Mouse (Mus musculus) mouse embryonic stem cell (cell line): Measurements from ENCODE around the gene Med23.

Experiments
- in situ Hi-C, 2 experiments: fragments of 300-500 bp; cut with MboI; formaldehyde crosslinking; loops; 1 replicate in 1 of 2; 3 replicates in 1 of 2; pipeline ENCODE4 v1.14.3; 2019 to 2020; ENCODE audit warnings: low sequenced_read_pairs in 2 of 2, low pct_unique_long_range_greater_than_20kb in 1 of 2, mixed read lengths in 1 of 2; ENCODE audit not compliant: unreplicated experiment in 1 of 2

Med23 gene

DNA sequence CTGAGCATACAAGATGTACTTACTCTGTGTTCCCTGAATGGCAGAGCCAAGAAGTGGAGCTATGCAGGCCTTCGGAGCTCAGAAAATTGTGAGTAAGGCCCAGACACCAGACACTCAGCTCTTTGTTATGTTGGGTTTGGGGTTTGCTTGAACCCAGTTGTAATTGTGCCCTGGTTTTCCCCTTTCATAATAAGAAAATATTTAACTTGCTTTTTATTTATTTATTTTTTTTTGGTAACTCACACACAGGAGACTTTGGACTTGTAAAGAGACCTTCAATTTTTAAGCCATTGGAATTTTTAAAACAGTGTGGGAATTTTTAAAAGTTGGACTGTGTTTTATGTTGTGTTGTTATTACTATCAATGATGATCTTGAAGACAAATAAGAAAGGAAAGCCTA, 27.1 kb upstream of the Med23 start, which contains the start of gene Enpp3:
Enpp3 (minus strand) TSS at position 148 of the 400 bp plus-strand sequence.
- in situ Hi-C loops: no loop called here

DNA sequence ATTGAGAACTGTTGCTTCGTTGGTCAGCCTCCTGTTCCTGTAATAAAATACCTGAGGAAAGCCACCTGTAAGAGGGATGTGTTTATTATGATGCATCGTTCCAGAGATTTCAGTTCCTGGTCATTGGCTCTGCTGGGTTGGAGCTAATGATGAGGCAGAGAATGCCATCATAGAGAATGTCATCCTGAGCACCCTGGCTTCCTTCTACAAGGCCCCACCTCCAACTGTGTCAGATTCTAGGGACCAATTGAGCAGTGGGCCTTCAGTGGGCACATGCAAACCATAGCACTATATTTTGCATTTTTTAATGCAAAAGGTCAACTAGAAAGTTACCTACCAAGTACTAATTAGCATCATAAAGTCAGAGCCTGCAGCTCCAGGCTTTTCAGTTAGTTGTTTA, 6.6 kb upstream of the Med23 start:
- in situ Hi-C loops: no loop called here

DNA sequence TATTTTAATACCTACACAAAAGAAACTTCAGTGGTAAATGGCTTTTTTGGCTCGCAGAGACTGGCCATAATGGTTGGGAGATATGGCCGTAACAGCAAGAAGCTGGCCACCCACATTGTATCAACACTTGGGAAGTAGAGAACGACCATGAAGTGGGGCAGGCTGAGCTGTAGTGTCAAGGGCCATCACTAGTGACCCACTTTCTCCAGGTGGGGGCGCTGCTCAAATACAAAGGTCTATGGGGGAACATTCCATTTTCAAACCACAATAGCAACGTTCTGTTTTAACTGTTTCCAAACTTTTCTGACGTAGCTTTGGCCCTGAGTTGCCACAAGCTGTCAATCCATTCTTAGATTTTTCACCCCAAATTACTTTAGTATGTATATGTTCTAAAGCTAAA, 5.4 kb upstream of the Med23 start:
- in situ Hi-C loops: no loop called here

DNA sequence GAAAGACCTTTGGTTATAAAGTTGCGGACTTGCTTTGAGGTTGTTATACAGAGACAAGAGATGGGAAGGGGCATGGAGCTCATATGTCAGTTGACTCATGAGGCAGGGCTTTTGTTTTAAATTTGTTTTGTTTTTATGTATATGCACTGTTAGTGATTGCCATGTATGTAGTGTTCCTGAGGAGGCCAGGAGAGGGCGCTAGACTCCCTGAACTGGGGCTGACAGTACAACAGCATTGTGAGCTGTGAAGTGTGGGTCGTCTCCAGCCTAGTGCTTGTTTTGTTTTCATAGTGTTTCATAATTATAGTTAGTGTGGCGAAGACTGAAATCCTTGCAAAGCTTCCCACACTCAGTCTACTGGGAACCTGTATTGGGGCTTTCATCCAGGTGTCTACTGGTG, 3.8 kb downstream of the Med23 start:
- in situ Hi-C loops: no loop called here

DNA sequence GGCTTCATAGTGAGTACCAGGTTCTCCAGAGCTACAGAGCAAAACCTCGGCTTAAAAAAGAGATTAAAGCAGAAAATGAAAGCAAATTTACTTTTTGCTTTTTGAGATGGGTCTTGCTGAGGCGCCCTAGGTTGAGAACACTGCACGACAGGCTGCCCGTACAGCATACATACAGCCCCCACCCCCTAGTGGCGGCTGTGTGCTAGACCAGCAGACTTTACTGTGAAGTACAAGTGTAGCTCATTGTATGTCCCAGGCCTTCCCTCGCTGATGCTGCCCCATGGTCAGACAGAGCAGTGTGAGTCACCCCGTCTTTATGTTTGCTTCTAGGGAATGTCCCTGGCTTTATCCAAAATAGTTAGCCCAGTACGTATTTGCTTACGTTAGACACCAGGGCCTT, 16.2 kb downstream of the Med23 start:
- in situ Hi-C loops: no loop called here

DNA sequence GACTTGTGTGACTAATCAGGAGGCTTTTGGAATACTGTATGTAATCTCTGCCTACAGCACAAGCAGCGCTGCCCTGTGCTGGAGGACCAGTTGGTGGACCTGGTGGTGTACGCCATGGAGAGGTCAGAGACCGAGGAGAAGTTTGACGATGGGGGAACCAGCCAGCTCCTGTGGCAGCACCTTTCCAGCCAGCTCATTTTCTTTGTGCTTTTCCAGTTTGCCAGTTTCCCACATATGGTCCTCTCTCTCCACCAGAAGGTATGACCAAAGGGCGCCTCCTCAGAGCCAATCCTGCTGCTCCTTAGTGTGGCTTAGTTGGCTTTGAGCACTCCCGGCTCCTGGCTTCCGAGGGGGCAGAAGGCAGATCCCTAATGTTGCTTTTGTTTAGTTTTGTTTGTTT, 18.6 kb downstream of the Med23 start:
- in situ Hi-C loops: no loop called here

DNA sequence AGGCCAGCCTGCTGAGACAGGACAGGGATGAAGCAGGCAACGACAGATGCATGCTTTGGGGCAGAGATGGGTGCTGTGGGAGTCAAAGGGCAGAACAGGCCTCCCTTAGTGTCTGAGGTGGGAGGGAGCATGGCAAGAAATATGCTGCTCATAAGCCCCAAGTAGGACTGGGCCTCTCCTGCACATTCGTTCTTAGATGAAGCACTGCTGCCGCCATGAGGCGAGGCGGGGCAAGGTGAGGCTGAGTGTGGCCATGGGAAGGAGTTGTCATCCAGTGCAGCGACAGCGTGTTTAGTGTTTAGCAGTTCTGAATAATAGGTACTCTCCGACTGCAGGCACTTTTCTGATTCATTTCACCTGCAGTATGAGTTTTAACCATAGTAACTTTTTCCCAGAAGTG, 26.1 kb downstream of the Med23 start:
- in situ Hi-C loops: no loop called here

DNA sequence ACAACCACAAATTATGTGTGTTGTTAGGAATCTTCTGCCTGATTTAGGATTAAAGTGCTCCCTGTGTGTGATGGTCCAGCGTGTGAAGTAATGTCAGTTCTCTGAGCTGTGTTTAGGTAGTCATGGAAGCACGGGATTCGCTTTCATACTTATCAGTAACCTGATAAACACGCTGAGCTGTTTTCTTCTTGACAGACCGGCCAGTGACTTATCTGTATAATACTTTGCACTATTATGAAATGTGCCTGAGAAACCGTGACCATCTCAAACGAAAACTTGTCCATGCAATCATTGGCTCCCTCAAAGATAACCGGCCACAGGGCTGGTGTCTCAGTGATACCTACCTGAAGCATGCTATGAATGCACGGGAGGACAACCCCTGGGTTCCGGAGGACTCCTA, 35.8 kb downstream of the Med23 start:
- in situ Hi-C loops: no loop called here

DNA sequence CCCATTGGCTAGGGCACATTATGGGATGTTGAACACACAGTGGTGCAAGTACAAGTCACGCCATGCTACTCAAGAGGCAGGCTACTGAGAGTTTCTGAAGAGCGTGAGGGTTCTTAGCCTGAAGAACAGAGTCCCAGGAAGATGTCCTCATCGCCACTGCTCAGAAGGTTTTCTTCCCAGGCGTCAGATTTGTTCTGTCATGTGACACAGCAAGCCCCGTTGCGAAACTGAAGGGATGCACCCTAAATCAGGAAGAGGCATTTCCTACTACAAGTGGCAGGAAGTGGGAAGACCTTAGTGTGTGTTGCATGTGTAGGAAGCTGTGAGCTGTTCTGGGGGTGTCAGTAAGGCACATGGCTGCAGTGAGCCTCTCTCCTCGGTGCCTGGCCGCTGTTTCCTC, 41.4 kb downstream of the Med23 start:
- in situ Hi-C loops: no loop called here

DNA sequence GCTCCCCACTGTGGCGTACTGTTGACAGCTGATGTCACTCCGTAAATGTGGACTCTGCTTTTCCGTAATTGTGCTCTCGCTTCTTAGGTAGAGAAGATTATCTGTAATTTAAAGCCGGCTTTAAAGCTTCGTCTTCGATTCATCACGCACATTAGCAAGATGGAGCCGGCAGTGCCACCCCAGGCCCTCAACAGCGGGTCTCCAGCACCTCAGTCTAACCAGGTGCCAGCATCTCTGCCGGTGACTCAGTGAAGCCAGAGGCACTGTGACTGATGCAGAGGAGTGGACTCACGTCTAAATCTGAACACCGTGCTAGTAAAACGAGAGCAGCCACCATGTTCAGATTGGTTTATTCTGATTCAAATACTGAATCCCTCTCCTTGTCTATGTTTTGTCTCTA, 42.8 kb downstream of the Med23 start:
- in situ Hi-C loops: no loop called here

DNA sequence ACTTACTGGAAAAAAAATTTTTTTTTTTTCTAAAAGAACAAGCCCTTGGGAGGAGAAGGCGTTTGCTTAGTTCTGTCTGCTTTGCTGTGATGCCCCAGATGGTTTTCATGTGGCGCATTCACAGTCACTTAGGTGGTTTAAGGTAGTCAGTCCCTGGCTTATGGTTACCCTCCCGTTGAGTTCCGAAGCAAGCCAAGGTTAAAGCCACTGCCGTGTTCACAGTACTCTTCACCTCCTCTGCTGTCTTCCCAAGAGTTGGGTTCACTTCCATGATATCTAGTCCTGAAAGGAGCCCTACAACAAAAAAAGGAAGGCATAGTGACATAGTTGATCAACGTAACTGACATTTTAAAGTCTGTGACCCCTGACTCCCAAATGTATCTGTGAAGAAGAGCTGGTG, 45.7 kb downstream of the Med23 start:
- in situ Hi-C loops: no loop called here

DNA sequence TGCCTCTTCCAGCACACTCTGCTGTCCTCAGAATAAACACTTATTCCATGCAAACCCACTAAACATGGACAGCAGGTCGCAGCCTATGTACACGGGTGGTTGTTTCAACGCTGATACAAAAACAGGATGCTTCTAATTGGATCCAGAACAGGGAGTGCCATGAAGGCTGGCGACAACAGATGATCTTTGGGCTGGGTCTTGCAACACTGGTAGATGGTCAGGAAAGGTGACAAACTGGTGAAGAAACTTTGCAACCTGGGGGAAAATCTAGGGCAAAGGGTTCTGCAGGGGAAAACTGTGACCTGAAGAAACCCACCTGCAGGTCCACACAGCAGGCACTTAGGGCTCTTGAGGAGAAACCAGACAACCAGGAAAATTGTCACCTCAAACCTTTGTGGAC, 53.2 kb downstream of the Med23 start:
- in situ Hi-C loops: no loop called here

DNA sequence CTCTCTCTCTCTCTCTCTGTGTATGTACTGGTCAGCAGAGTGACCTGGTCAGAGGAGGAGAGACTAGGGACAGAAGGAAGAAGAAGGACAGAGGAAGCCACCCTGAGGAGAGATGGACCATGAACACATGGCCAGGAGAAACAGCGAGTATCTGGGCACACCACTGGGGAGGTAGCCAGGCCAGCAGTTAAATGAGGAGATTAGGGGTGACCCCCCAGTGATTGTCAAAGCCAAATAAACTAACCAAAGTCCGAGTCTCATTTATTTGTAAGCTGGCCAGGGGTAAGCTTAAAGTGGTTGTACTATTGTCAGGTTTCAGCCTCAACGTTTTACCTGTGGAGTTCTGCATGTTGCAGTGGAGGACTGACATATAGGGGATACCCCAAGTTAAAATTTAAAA, 54.5 kb downstream of the Med23 start:
- in situ Hi-C loops: no loop called here

DNA sequence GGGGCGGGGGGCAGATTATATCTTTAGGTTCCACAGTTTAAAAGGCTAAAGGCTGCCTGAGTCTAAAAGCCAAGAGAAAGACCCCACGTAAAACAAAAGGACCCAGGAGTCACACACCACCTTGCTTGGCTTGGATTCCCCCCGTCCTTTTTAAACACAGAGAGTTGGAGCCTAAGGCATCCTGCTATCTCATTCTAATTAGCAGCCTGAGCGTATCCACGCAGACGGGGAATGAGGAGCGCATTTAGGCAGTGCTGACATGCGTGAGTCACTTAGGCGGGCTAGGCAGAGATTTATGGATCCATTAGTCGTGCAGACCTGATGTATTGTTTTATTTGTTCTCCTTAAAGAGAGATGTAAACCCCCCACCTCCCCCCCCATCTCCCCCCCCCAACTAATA, 56.6 kb downstream of the Med23 start:
- in situ Hi-C loops: no loop called here

DNA sequence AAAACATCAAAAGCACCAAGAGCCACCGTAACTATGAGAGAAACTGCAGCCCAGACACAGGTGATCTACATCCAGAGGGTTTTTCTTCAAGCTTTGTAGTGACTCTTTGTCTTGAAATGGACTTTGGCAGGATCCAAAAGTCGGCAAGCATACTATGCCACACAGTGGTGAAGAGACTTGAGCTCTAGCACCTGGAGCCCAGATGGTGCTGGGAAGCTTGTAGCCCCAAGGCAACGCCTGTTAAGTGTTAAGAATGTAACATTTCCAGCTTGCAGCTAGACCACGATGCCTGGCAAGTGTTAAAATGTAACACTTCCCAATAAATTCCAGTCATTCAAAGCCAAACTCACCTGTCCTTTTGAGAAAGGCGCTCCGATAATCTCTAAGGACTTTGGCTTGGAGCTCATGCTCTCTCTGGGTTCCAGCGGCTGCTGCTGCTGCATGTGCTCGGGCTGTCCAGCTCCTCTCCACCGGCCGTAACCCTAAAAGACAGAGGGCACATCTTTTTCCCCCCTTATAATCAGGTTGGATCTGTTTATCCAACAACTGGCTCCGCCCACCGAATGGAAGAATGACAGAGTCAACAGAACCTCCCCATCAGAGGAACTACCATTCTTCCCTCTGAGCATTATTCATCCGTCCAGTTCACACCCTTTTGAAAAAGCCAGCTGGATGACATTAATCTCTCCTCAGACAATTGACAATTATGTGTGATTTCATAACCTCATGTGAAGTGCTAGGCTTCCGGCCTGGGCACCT, 57.4 kb downstream of the Med23 start, which contains the start of gene Arg1:
Arg1 (minus strand) TSS at position 523 of the 759 bp plus-strand sequence.
- in situ Hi-C loops: no loop called here

DNA sequence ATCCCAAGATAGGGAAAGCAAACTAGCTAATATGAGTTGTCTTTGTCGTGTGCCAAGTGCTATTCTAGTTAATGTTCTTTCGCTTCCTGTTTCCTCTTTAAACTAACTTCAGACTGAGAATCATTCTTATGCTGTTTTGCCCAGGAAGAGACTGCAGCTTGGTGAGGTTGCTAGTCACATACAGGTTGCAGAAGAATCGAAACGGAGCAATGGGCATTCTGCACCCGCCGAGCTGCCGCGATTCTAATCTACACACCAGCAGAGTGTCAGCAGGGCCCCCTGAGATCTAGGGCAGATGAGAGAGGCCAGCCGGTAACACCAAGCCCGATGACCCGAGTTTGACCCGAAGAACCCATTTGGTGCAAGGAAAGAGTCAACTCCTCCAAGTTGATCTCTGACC, 58.3 kb downstream of the Med23 start:
- in situ Hi-C loops: no loop called here

DNA sequence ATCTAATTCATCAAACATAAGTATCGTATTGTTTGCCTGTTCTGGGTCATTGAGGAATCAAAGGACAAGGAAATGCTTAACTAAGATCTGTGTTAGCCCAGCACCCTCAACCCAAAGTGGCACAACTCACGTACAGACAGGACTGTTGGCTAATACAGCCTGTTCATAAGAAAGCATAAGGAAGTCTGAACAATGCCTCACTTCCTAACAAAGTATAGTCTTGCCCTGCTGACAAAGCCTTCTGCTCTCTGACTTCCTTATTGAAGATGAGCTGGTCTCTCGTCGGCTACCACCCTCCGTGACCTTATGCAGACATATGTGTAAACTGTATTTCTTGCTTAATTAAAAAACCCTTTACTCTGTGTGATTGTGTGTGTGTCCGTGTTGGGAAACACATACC, 60.4 kb downstream of the Med23 start:
- in situ Hi-C loops: no loop called here

DNA sequence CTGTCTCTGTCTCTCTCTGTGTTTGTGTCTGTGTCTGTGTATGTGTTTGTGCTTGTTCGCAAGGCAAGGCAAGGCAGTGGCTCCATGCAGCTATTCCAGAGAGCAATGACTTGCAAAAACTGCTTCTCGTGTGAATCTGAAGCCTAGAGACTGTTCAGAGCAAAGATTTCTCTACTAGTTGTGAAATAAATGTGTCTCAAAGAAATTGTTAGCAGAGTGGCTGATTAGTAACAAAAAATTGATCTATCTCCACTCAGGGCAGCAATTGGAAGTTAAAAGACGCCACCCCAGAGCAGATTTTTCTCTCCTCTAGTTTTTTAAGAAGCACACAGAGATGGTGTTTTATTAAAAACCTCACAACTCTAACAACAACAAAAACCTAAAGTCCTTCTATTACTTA, 78.1 kb downstream of the Med23 start:
- in situ Hi-C loops: no loop called here

DNA sequence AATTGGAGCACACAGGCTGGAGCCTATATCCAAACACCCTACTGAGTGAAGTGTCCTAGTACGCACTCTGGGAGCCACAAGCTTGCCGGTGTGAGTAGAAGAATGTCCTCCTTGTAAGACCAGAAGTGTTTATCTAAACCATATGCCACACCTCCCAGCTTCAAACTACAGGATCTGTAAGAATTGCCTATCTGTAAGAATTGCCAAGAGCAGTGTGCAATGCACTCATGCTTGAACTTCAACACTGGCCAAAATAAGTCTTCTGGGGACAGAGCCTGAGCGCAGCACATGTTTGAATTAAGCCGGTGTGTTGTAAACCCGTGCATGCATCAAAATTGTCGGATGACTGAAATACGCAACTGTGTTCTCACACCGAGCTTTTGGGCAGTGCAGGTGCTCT, 78.5 kb downstream of the Med23 start:
- in situ Hi-C loops: no loop called here

DNA sequence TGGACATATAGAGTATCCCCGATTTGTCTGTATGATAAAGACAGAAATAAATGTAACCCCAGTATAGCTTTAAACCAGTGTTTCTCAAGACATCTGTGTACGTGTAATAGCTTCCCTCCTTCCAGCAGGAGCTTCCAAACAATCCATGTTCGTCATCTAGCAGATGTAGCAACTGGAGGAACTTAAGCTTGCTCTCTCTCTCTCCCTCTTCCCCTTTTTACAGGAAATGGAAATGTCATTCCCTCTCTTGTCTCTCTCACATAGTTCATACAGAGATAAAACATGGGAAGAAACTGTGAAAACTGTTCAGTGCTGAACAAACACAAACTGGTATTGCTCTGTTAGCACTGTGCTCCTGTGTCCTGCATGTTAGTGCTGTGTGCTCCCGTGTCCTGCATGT, 80.4 kb downstream of the Med23 start:
- in situ Hi-C loops: loop anchor here (25.0 kb wide), 1 partner anchor 262 kb away; no protein-coding TSS in a partner anchor

DNA sequence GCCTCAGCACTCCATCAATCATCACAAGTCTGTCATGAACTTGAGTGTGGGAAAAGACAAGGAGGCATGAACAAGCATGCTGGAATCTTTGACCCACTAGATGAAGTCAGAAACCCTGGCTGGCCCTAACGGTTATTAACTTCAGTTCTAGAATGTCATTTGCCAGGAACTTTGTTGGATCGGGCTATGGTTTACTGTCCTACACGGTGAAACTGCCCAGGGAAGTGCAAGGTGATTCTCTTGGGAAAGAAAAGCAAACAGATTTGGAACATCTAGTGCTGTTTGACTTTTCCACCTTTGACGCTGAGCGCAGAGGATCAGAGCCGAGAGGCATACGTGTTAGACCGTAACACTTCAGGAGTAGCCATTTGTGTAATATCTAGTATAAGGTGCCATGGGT, 81.8 kb downstream of the Med23 start:
- in situ Hi-C loops: loop anchor here (25.0 kb wide), 1 partner anchor 261 kb away; no protein-coding TSS in a partner anchor
